Mouse (Mus musculus) heart, embryonic 14.5 days (tissue): ENCODE measurements around the gene Tcf12. TPM values are rescaled to one million over a fixed set of nuclear protein-coding genes. Genes with fewer than 3 reads are reported as not detected.

ENCODE experiments used
- ATAC-seq: fragments of 200-750 bp; cut with Nextera tagmentation; 2 replicates; pipeline ENCODE4 v1.8.0; 2017; ENCODE audit warnings: low read depth, moderate TSS enrichment; ENCODE audit not compliant: insufficient number of reproducible peaks, insufficient read depth, low FRiP score
- H3K27ac ChIP-seq, 2 experiments: fragments of 200-500 bp in 1 of 2; fragments of 300-500 bp in 1 of 2; sonication (generic) in 1 of 2; replicated peaks in 1 of 2; 2 replicates each; pipeline ENCODE4 v1.5.1; 2012 to 2014; ENCODE audit warnings: low read depth in 2 of 2, low read length in 2 of 2, control low read depth in 1 of 2, mild to moderate bottlenecking in 1 of 2, mixed read lengths in 1 of 2; ENCODE audit not compliant: control insufficient read depth in 1 of 2, insufficient read depth in 1 of 2
- H3K27me3 ChIP-seq: fragments of 300-500 bp; sonication (generic); 2 replicates; pipeline ENCODE4 v1.6.1; 2014; ENCODE audit warnings: mild to moderate bottlenecking, low read length, control low read depth; ENCODE audit not compliant: control insufficient read depth, insufficient read depth
- H3K36me3 ChIP-seq: fragments of 300-500 bp; sonication (generic); 2 replicates; pipeline ENCODE4 v1.6.1; 2014; ENCODE audit warnings: mild to moderate bottlenecking, control low read depth, low read length, mixed read lengths; ENCODE audit not compliant: control insufficient read depth, insufficient read depth
- H3K4me1 ChIP-seq, 2 experiments: fragments of 200-500 bp in 1 of 2; fragments of 300-500 bp in 1 of 2; sonication (generic) in 1 of 2; 2 replicates each; pipeline ENCODE4 v1.6.1; 2012 to 2014; ENCODE audit warnings: low read length in 2 of 2, control low read depth in 1 of 2, mixed read lengths in 1 of 2; ENCODE audit not compliant: control insufficient read depth in 2 of 2, insufficient read depth in 2 of 2
- H3K4me2 ChIP-seq: fragments of 300-500 bp; sonication (generic); 2 replicates; pipeline ENCODE4 v1.6.1; 2014; ENCODE audit warnings: mild to moderate bottlenecking, low read length
- H3K4me3 ChIP-seq, 2 experiments: fragments of 200-500 bp in 1 of 2; fragments of 300-500 bp in 1 of 2; sonication (generic) in 1 of 2; 2 replicates each; pipeline ENCODE4 v1.5.1; 2012 to 2014; ENCODE audit warnings: low read length in 2 of 2, mild to moderate bottlenecking in 2 of 2, control low read depth in 1 of 2, low read depth in 1 of 2, moderate library complexity in 1 of 2; ENCODE audit not compliant: control insufficient read depth in 1 of 2, insufficient read depth in 1 of 2
- H3K9ac ChIP-seq: fragments of 300-500 bp; sonication (generic); 2 replicates; pipeline ENCODE4 v1.6.1; 2014; ENCODE audit warnings: mild to moderate bottlenecking, low read length
- H3K9me3 ChIP-seq: fragments of 300-500 bp; sonication (generic); 2 replicates; pipeline ENCODE4 v1.6.1; 2016; ENCODE audit warnings: low read length, control low read depth; ENCODE audit not compliant: control insufficient read depth
- WGBS: fragments of 180-500 bp; shearing (Covaris S2); extraction: QIAGEN DNeasy Blood & Tissue Kit; methylation state at CpG from one replicate; pipeline ENCODE4 v1.1.7; 2014; 5-methylcytosine and 5-hydroxymethylcytosine counted together
- polyA plus RNA-seq: library from polyadenylated mRNA; unstranded; fragments of >200 nt; fragmentation: Nextera tagmentation; extraction: Ambion mirVana; gene quantifications from 2 replicates; pipeline ENCODE4 v1.2.1, GENCODE M21; 2014

Tcf12 gene
- polyA plus RNA-seq, 1 experiment from 2014 or later, result 35.9 TPM

- peaks cover 2 to 10% of the 10 kb centered on the region in 2 experiments for H3K4me1 ChIP-seq
- WGBS, result 1% methylated on average over 56 of the region's 56 CpGs
Measured at GRCm38 (mm10) chr9:72133089-72133771, 21.6 kb upstream of the Tcf12 start.

GRCm38 (mm10) chr9:72132728-72133088 is 21.0 kb upstream of the Tcf12 start:
- under 1% methylated on average over 27 of the region's 29 CpGs for WGBS
- ATAC-seq, result no peak

More at GRCm38 (mm10) chr9:72133089-72133771, 21.6 kb upstream of the Tcf12 start:
- Histone ChIP-seq H3K27me3 (no peaks in the 10 kb centered on the region), H3K4me3 (peak overlapping the region; percentile 69 to 81), H3K27ac (peak overlapping the region; percentile 89 to 90), H3K36me3 (no peaks in the 10 kb centered on the region), H3K4me2 (peak overlapping the region; percentile 93), H3K9ac (peak overlapping the region; percentile 90), H3K9me3 (no peaks in the 10 kb centered on the region)
- ATAC-seq, result peak; percentile 97

GRCm38 (mm10) chr9:72129884-72130283 is 18.2 kb upstream of the Tcf12 start:
- no peaks in the 10 kb centered on the region for H3K9me3 ChIP-seq
- ATAC-seq, result no peak
- H3K4me3 ChIP-seq, result no peak overlapping the region
- H3K9ac ChIP-seq, result no peak overlapping the region
- H3K36me3 ChIP-seq, result no peaks in the 10 kb centered on the region
- no peak overlapping the region for H3K4me2 ChIP-seq
- WGBS, result 83% methylated on average over 4 of the region's 4 CpGs
- no peak overlapping the region for H3K27ac ChIP-seq
- peaks cover 2 to 10% of the 10 kb centered on the region in 2 experiments for H3K4me1 ChIP-seq
- H3K27me3 ChIP-seq, result no peaks in the 10 kb centered on the region

More at GRCm38 (mm10) chr9:72132728-72133088, 21.0 kb upstream of the Tcf12 start:
- peak overlapping the region; percentile 69 to 81 for H3K4me3 ChIP-seq
- H3K27ac ChIP-seq, result peak overlapping the region; percentile 89 to 90
- peak overlapping the region; percentile 90 for H3K9ac ChIP-seq
- H3K9me3 ChIP-seq, result no peaks in the 10 kb centered on the region
- no peaks in the 10 kb centered on the region for H3K27me3 ChIP-seq
- peak overlapping the region; percentile 93 for H3K4me2 ChIP-seq
- peaks cover 2 to 10% of the 10 kb centered on the region in 2 experiments for H3K4me1 ChIP-seq
- no peaks in the 10 kb centered on the region for H3K36me3 ChIP-seq

GRCm38 (mm10) chr9:72125442-72125841 is 13.8 kb upstream of the Tcf12 start:
- no peak overlapping the region for H3K4me2 ChIP-seq
- no peak overlapping the region for H3K9ac ChIP-seq
- 82% methylated on average over 1 of the region's 1 CpGs for WGBS
- no peaks in the 10 kb centered on the region for H3K4me1 ChIP-seq
- no peak for ATAC-seq
- H3K27ac ChIP-seq, result no peak overlapping the region
- no peaks in the 10 kb centered on the region for H3K36me3 ChIP-seq
- no peaks in the 10 kb centered on the region for H3K9me3 ChIP-seq
- no peak overlapping the region for H3K4me3 ChIP-seq
- H3K27me3 ChIP-seq, result no peaks in the 10 kb centered on the region

GRCm38 (mm10) chr9:72118490-72118889 is 6.8 kb upstream of the Tcf12 start:
- Histone ChIP-seq H3K9me3 (no peaks in the 10 kb centered on the region), H3K4me3 (no peak overlapping the region), H3K36me3 (no peaks in the 10 kb centered on the region), H3K4me1 (no peaks in the 10 kb centered on the region), H3K9ac (no peak overlapping the region), H3K27ac (no peak overlapping the region), H3K4me2 (no peak overlapping the region), H3K27me3 (no peaks in the 10 kb centered on the region)
- ATAC-seq, result no peak

- peak; percentile 73 for ATAC-seq
- 0% methylated on average over 72 of the region's 90 CpGs for WGBS
- peak overlapping the region; percentile 92 to 100 for H3K4me3 ChIP-seq
- H3K4me2 ChIP-seq, result peak overlapping the region; percentile 69
- H3K9me3 ChIP-seq, result no peaks in the 10 kb centered on the region
- peak overlapping the region; percentile 100 for H3K9ac ChIP-seq
- peaks cover 2 to 18% of the 10 kb centered on the region in 2 experiments; a peak in 3 of 4 replicates for H3K4me1 ChIP-seq
- peak overlapping the region; percentile 86 to 97 for H3K27ac ChIP-seq
- H3K27me3 ChIP-seq, result no peaks in the 10 kb centered on the region
- H3K36me3 ChIP-seq, result peaks cover 24% of the 10 kb centered on the region
Measured at GRCm38 (mm10) chr9:72111004-72111621, 558 bp downstream of the Tcf12 start.

GRCm38 (mm10) chr9:72110627-72111003 is 1.1 kb downstream of the Tcf12 start:
- H3K4me2 ChIP-seq, result peak overlapping the region; percentile 69
- ATAC-seq, result peak; percentile 15; the same call in 1 of the 2 replicates
- H3K4me1 ChIP-seq, result peaks cover 2 to 18% of the 10 kb centered on the region in 2 experiments; a peak in 3 of 4 replicates
- H3K4me3 ChIP-seq, result peak overlapping the region; percentile 92 to 100
- no peaks in the 10 kb centered on the region for H3K27me3 ChIP-seq
- under 1% methylated on average over 23 of the region's 23 CpGs for WGBS
- H3K9me3 ChIP-seq, result no peaks in the 10 kb centered on the region
- peaks cover 24% of the 10 kb centered on the region for H3K36me3 ChIP-seq
- H3K9ac ChIP-seq, result peak overlapping the region; percentile 100
- H3K27ac ChIP-seq, result peak overlapping the region; percentile 86 to 97
